Mouse (Mus musculus) limb, embryonic 13.5 days (tissue): Measurements from ENCODE around the gene Tpm4. TPM values are rescaled to one million over a fixed set of nuclear protein-coding genes. Genes with fewer than 3 reads are reported as not detected.

Experiments used
- ATAC-seq: fragments of 200-750 bp; cut with Nextera tagmentation; 2 replicates; pipeline ENCODE4 v1.8.0; 2017; ENCODE audit warnings: low read depth, moderate number of reproducible peaks, moderate TSS enrichment; ENCODE audit not compliant: low FRiP score
- H3K27ac ChIP-seq: fragments of 300-500 bp; sonication (generic); 2 replicates; pipeline ENCODE4 v1.5.1; 2015; ENCODE audit warnings: inconsistent platforms, mild to moderate bottlenecking, moderate library complexity
- H3K27me3 ChIP-seq: fragments of 300-500 bp; sonication (generic); 2 replicates; pipeline ENCODE4 v1.6.1; 2015; ENCODE audit warnings: mild to moderate bottlenecking, inconsistent platforms
- H3K36me3 ChIP-seq: fragments of 300-500 bp; sonication (generic); 2 replicates; pipeline ENCODE4 v1.6.1; 2015; ENCODE audit warnings: inconsistent platforms, mild to moderate bottlenecking, moderate library complexity
- H3K4me1 ChIP-seq: fragments of 300-500 bp; sonication (generic); 2 replicates; pipeline ENCODE4 v1.6.1; 2015; ENCODE audit warnings: inconsistent platforms
- H3K4me2 ChIP-seq: fragments of 300-500 bp; sonication (generic); replicated peaks from 2 replicates; pipeline ENCODE4 v1.6.1; 2015; ENCODE audit warnings: inconsistent platforms, mild to moderate bottlenecking, moderate library complexity
- H3K4me3 ChIP-seq: fragments of 300-500 bp; sonication (generic); 2 replicates; pipeline ENCODE4 v1.5.1; 2015; ENCODE audit warnings: moderate library complexity, mild to moderate bottlenecking, inconsistent platforms
- H3K9ac ChIP-seq: fragments of 300-500 bp; sonication (generic); 2 replicates; pipeline ENCODE4 v1.6.1; 2015; ENCODE audit warnings: mild to moderate bottlenecking, inconsistent platforms
- H3K9me3 ChIP-seq: fragments of 300-500 bp; sonication (generic); 2 replicates; pipeline ENCODE4 v1.6.1; 2016; ENCODE audit warnings: inconsistent platforms
- WGBS: fragments of 180-500 bp; shearing (Covaris S2); methylation state at CpG from one replicate; pipeline ENCODE4 v1.1.7; 2015; 5-methylcytosine and 5-hydroxymethylcytosine counted together
- polyA plus RNA-seq: library from polyadenylated mRNA; unstranded; fragments of >200 nt; fragmentation: Nextera tagmentation; extraction: Ambion mirVana; gene quantifications from 2 replicates; pipeline ENCODE4 v1.2.1, GENCODE M21; 2015

Tpm4 gene
- polyA plus RNA-seq, 1 experiment from 2014 or later, result 655 TPM

DNA sequence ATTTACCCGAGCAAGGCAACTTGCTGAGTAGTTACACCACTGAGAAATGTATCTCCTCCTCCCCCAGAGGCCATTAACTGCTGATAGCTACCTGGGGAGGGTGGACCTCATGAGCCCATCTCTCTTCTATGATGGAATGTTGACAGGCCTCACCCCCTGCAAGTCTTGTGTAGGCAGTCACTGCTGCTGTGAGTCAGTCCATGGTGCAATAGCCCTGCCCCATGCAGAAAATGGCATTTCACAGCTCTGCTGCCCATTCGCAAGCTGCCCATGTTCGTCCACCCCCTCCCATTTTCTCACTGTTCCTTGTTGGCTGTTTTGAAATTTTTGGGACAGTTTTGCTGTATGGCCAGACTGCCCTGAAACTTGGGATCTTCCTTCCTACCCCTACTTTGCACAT, 10.7 kb downstream of the Tpm4 start:
- no peaks in the 10 kb centered on the region for H3K27me3 ChIP-seq
- no peak for ATAC-seq
- H3K9me3 ChIP-seq, result no peaks in the 10 kb centered on the region
- H3K4me2 ChIP-seq, result no peak overlapping the region
- H3K9ac ChIP-seq, result no peak overlapping the region
- no peak overlapping the region for H3K4me3 ChIP-seq
- H3K4me1 ChIP-seq, result no peaks in the 10 kb centered on the region
- WGBS, result 86% methylated on average over 3 of the region's 3 CpGs
- no peak overlapping the region for H3K27ac ChIP-seq
- H3K36me3 ChIP-seq, result peaks cover 95% of the 10 kb centered on the region

DNA sequence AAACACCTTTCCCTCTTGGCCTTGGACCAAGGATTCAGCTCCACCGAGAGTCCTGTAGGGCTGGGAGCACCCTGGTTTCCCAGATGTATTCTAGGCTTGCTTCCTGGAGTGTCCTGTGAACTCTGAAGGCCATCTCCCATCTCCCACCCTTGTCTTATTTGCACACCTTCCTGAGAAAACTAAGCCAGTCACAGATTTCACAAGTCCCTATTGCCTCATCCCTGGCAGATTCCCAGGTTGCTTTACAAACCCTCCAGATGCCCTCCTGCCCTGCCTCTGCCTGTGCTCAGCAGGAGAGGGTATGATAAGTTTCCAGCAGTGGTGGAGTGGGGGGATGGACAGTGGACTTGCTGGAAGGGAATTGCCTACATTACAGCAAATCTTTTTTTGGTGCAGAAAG, 11.3 kb downstream of the Tpm4 start:
- WGBS, result 89% methylated on average over 1 of the region's 1 CpGs
- no peak overlapping the region for H3K27ac ChIP-seq

DNA sequence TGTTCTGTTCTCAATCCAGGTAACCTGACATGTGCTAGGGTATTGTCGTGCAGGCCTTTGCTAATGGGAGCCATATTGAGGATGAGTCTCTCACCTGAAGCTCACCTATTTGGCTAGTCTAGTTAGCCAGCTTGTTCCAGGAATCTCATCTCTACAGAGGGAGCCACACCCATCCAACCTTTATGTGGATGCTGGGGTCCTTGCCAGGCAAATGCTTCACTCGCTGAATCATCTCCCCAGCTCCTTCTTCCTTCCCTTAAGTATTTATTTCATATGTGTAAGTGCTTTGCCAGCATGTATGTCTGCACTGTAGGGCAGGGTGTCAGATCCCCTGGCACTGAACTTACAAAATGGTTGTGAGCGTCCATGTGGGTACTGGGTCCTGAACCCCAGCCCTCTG, 11.8 kb downstream of the Tpm4 start:
- no peak overlapping the region for H3K27ac ChIP-seq

More for the DNA sequence above, 11.3 kb downstream of the Tpm4 start:
- no peaks in the 10 kb centered on the region for H3K9me3 ChIP-seq
- no peak for ATAC-seq
- no peak overlapping the region for H3K4me2 ChIP-seq
- no peaks in the 10 kb centered on the region for H3K27me3 ChIP-seq
- H3K9ac ChIP-seq, result no peak overlapping the region
- peaks cover 96% of the 10 kb centered on the region for H3K36me3 ChIP-seq
- no peaks in the 10 kb centered on the region for H3K4me1 ChIP-seq
- no peak overlapping the region for H3K4me3 ChIP-seq

DNA sequence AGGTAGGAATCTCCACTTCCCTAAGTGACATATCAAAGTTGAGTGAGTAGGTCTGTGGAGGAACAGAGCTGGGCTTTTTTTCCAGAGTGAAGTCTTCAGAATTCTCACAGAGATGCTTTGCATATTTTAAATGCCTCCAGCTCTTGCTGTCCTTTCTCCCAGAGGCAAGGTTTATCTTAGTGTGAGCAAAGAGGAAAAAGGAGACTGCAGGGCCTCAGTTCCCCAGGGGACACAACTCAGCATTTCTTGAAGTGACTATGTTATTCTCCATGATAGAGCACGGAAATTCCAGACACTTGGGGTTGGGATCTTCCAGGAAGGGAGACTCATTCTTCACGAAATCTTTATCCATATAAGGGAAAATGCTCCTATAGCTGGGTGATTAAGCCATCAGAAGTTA, 12.5 kb downstream of the Tpm4 start:
- Histone ChIP-seq H3K27me3 (no peaks in the 10 kb centered on the region), H3K4me3 (no peak overlapping the region), H3K4me1 (no peaks in the 10 kb centered on the region), H3K9ac (no peak overlapping the region), H3K4me2 (no peak overlapping the region), H3K36me3 (peaks cover 96% of the 10 kb centered on the region), H3K9me3 (no peaks in the 10 kb centered on the region), H3K27ac (no peak overlapping the region)
- WGBS, result 87% methylated on average over 2 of the region's 2 CpGs
- no peak for ATAC-seq

More for the DNA sequence above, 11.8 kb downstream of the Tpm4 start:
- H3K4me2 ChIP-seq, result no peak overlapping the region
- no peaks in the 10 kb centered on the region for H3K9me3 ChIP-seq
- no peak overlapping the region for H3K4me3 ChIP-seq
- no peaks in the 10 kb centered on the region for H3K27me3 ChIP-seq
- 91% methylated on average over 3 of the region's 3 CpGs for WGBS
- no peaks in the 10 kb centered on the region for H3K4me1 ChIP-seq
- peaks cover 96% of the 10 kb centered on the region for H3K36me3 ChIP-seq
- no peak overlapping the region for H3K9ac ChIP-seq
- ATAC-seq, result no peak

DNA sequence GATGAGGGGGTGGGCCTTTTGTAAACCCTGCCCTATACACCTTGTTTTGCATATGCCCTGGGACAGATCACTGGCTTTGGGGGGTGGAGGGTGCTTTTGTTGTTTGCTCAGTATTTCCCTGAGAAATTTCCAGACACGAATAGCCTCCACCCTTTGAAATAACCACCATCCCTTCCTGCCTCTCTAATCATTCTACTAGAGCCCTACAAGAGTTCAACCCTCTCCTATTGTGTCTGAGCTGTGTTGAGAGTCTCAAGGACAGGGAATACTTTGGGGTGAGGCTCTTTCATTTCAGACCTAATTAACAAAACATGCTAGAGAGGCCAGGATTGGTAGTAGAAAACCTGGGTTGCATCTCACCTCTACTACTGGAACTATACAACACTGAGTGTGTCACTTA, 14.3 kb downstream of the Tpm4 start:
- H3K36me3 ChIP-seq, result peaks cover 94% of the 10 kb centered on the region
- ATAC-seq, result no peak

DNA sequence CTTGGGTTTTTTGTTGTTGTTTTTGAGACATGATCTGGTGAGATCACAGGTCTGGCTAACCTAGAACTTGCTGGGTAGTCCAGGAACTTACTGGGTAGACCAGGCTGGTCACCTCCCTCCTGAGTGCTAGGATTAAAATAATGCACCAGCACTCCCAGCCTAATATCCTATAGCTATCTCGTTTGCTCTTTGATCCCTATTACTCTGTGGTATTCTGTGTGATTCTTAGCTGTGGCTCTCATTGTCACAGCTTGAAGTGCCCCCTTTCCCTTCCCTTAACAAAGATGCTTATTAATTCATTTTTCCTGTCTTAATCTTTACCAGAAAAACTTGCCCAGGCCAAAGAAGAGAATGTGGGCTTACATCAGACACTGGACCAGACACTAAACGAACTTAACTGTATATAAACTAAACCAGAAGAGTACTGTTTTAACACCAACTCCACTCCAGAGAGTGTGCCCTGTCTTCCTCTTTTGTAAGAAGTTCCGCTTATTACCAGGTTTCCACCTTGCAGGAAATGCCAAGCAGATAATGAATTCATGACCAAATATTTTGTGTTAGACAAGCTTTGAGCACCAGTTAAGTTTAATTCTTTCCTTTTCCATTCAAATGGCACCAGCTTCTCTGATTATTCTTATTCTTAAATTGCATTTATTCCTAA, 16.8 kb downstream of the Tpm4 start:
- Histone ChIP-seq H3K9me3 (no peaks in the 10 kb centered on the region), H3K9ac (no peak overlapping the region), H3K27me3 (no peaks in the 10 kb centered on the region), H3K4me3 (no peak overlapping the region), H3K4me1 (no peaks in the 10 kb centered on the region), H3K36me3 (peaks cover 74% of the 10 kb centered on the region), H3K27ac (no peak overlapping the region), H3K4me2 (no peak overlapping the region)
- no peak for ATAC-seq
- 86% methylated on average over 3 of the region's 3 CpGs for WGBS

More for the DNA sequence above, 14.3 kb downstream of the Tpm4 start:
- Histone ChIP-seq H3K4me3 (no peak overlapping the region), H3K9ac (no peak overlapping the region), H3K4me2 (no peak overlapping the region), H3K27me3 (no peaks in the 10 kb centered on the region), H3K27ac (no peak overlapping the region), H3K9me3 (no peaks in the 10 kb centered on the region), H3K4me1 (no peaks in the 10 kb centered on the region)
- 87% methylated on average over 1 of the region's 1 CpGs for WGBS

DNA sequence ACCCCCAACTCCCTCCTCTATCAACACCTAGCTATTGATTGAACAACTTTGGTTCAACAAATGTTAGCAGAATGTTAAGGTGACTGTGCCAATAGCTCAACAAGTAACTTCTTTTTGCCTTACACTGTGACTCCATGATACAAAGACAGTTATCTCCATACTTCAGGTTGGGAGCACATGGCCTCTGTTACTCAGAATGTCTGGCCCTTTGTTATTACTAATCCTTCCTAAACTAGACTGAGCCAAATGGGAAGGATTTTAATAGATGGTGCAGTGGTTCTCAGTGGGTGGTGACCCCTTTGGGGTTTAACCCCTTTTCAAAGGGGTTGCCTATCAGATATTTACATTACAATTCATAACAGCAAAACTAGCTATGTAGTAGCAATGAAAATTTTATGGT, 18.6 kb downstream of the Tpm4 start:
- H3K27ac ChIP-seq, result no peak overlapping the region
- H3K4me1 ChIP-seq, result peaks cover under 1% of the 10 kb centered on the region; the same call in 1 of the 2 replicates
- peaks cover 56% of the 10 kb centered on the region for H3K36me3 ChIP-seq

DNA sequence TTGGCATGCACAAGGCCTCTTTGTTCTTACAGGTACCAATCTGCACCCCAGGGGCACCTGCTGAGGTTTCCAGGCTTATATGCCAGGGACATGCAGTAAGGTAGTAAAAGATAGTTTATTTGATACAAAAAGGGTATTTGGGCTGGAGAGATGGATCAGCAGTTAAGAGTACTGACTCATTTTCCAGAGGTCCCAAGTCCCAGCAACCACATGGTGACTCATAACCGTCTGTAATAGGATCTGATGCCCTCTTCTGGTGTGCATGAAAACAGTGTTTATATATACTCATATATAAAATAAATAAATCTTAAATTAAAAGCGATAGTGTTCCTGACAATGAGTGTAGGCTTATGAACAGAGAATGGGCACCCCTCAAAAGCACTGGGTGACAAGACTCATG, 23.3 kb downstream of the Tpm4 start:
- Histone ChIP-seq H3K27ac (no peak overlapping the region), H3K9me3 (no peaks in the 10 kb centered on the region), H3K4me1 (peaks cover 31% of the 10 kb centered on the region), H3K9ac (no peak overlapping the region), H3K4me3 (no peak overlapping the region), H3K36me3 (peaks cover 14% of the 10 kb centered on the region), H3K27me3 (no peaks in the 10 kb centered on the region), H3K4me2 (no peak overlapping the region)
- 83% methylated on average over 2 of the region's 2 CpGs for WGBS
- no peak for ATAC-seq

More for the DNA sequence above, 18.6 kb downstream of the Tpm4 start:
- no peak for ATAC-seq
- Histone ChIP-seq H3K4me2 (no peak overlapping the region), H3K9me3 (no peaks in the 10 kb centered on the region), H3K9ac (no peak overlapping the region), H3K4me3 (no peak overlapping the region), H3K27me3 (no peaks in the 10 kb centered on the region)

DNA sequence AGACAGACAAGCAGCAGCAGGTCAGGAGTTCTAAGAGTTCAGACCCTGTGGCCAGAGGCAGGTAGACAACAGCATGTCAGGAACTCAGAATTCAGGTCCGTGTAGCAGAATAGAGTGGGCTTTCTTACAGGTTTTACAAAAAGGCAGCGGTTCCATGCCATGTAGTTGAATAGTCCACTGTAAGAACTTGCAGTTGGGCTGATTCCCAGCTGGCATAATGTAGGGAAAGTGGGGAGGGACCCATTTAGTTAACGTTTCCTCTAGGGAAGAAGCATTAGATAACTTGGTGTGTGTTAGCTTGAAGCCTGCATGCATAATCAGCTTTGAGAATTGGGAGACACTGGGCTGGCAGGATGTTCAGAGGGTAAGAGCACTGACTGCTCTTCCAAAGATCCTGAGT, 24.0 kb downstream of the Tpm4 start:
- H3K4me3 ChIP-seq, result no peak overlapping the region
- WGBS, result 79% methylated on average over 3 of the region's 3 CpGs
- no peak for ATAC-seq
- H3K27me3 ChIP-seq, result no peaks in the 10 kb centered on the region
- H3K36me3 ChIP-seq, result peaks cover 8% of the 10 kb centered on the region
- H3K4me2 ChIP-seq, result no peak overlapping the region
- peaks cover 35% of the 10 kb centered on the region for H3K4me1 ChIP-seq
- H3K9ac ChIP-seq, result no peak overlapping the region
- no peaks in the 10 kb centered on the region for H3K9me3 ChIP-seq
- H3K27ac ChIP-seq, result no peak overlapping the region

DNA sequence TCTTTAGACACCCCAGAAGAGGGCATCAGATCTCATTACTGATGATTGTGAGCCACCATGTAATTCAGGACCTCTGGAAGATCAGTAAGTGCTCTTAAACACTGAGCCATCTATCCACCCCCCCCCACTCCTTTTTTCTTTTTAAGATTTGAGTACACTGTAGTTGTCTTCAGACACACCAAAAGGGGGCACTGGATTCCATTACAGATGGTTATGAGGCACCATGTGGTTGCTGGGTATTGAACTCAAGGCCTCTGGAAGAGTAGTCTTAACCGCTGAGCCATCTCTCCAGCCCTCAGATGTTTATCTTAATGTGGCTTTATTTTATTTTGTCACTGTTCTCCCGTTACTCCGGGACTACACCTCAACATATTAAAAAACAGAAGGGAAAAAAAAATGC, 25.2 kb downstream of the Tpm4 start:
- no peak for ATAC-seq
- H3K27ac ChIP-seq, result no peak overlapping the region
- H3K4me2 ChIP-seq, result peak overlapping the region; percentile 68
- peaks cover 35% of the 10 kb centered on the region for H3K4me1 ChIP-seq
- H3K9ac ChIP-seq, result no peak overlapping the region; the same call in 1 of the 2 replicates
- WGBS, result 65% methylated on average over 3 of the region's 3 CpGs
- peak overlapping the region; percentile 44 for H3K4me3 ChIP-seq
- H3K27me3 ChIP-seq, result no peaks in the 10 kb centered on the region
- H3K36me3 ChIP-seq, result peaks cover 11% of the 10 kb centered on the region
- no peaks in the 10 kb centered on the region for H3K9me3 ChIP-seq

DNA sequence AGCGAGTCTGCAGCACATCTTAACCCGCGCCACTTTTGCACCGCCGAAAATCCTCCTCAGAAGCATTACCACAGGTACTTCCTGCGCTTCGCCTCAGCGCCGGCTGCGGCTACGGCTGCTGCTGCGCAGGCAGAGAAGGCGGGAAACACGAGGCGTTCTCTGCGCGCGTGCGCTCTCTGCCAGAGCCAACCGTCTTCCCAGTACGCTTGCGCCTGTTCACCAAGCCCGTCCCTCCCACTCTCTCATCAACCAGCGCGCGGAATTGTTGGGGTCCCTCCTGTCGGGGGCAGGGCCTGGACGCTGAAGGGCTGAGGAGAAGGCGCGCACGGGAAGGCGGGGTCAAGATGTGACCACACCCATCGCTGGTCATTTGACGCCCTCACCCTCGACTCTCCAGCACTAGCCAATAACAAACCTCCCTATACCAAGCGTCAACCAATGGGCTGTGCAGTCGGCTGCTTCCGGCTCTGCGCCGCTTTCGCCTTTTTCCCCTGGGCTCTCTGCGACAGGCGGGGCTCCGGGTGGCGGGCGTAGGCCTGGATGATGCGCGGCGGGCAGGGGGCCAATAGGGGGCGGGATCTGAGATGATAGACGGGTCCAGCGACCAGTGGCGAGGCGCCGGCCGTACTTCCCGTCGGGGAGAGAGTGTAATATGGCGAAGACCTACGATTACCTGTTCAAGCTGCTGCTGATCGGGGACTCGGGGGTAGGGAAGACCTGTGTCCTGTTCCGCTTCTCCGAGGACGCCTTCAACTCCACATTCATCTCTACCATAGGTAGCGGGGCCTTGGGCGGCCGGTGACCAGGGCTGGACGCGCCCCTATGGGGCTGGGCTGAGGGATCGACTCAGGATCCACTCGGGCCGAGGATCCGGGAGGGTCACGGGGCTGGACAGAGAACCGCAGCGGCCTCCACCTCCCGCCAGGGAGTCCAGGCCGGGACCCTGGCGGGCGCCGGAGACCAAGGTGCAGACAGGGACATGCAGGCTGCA, 26.2 kb downstream of the Tpm4 start, which contains the start of gene Rab8a:
Rab8a (plus strand) TSS at position 494 of the 991 bp plus-strand sequence.
- H3K27ac ChIP-seq, result peak within 1 kb of the TSS; percentile 84
- no peaks in the 10 kb centered on the region for H3K27me3 ChIP-seq
- H3K4me1 ChIP-seq, result peaks cover 35% of the 10 kb centered on the region
- peak within 1 kb of the TSS; percentile 94 for H3K9ac ChIP-seq
- peak within 1 kb of the TSS; percentile 96 for H3K4me3 ChIP-seq
- H3K36me3 ChIP-seq, result peaks cover 20% of the 10 kb centered on the region
- under 1% methylated on average over 82 of the region's 82 CpGs for WGBS
- H3K9me3 ChIP-seq, result no peaks in the 10 kb centered on the region
- peak within 1 kb of the TSS; percentile 85 for H3K4me2 ChIP-seq
- peak; percentile 99 for ATAC-seq

DNA sequence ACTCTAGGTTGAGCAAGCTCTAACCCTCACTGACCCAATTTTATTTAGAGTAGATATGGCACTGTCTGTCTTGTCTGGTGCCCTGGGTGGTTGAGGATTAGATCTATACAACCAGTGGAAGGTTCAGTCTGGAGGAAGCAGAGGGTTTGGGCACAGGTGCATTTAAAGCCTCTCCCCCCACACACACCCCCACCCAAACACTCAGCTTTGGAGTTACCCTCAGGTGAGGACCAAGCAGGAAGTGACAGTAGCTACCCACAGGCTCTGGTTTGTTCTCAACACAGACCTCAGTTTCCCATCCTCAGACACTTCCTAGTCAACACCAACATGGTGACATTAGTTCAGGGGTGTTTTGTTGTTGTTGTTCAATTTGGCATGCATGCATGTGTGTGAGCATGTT, 28.0 kb downstream of the Tpm4 start:
- Histone ChIP-seq H3K4me3 (no peak overlapping the region), H3K9ac (no peak overlapping the region), H3K27me3 (no peaks in the 10 kb centered on the region), H3K9me3 (no peaks in the 10 kb centered on the region), H3K4me1 (peaks cover 35% of the 10 kb centered on the region), H3K36me3 (peaks cover 25% of the 10 kb centered on the region), H3K4me2 (peak overlapping the region; percentile 85; the same call in 1 of the 2 replicates), H3K27ac (no peak overlapping the region)
- no peak for ATAC-seq
